In genomic region chr6:84465596-84465995, GRCm38 (mm10) we compare ENCODE assay signal across 21 mouse cellular contexts.
DNase-seq lines count a peak whose midpoint lies in the region; ATAC-seq and TF ChIP-seq lines count a peak whose summit lies in the region.
"Had no signal": no experiment of that assay in that cellular context is flagged by ENCODE, and none has a peak within 500 bp of the region (broad histone marks: within the 10 kb centered on the region; RNA-seq: fewer than 3 reads in every experiment).

No protein-coding gene starts in this region.

- H3K4me1 ChIP-seq in forebrain, postnatal 0 days (ENCODE audit: insufficient read depth): no peaks in the 10 kb centered on the region
- no peaks in the 10 kb centered on the region for H3K4me1 ChIP-seq in forebrain, embryonic 10.5 days
- H3K4me1 ChIP-seq in liver, embryonic 14.5 days (replicated peaks; ENCODE audit: control insufficient read depth in 2 of 2, insufficient read depth in 2 of 2, low read length in 1 of 2): peaks cover 0 to 9% of the 10 kb centered on the region in 2 experiments; a peak in 3 of 4 replicates
- H3K4me1 ChIP-seq in stomach, postnatal 0 days (replicated peaks; ENCODE audit: control insufficient read depth, insufficient read depth): no peaks in the 10 kb centered on the region
- H3K4me1 ChIP-seq in kidney, embryonic 16.5 days (ENCODE audit: insufficient read depth, low read length): no peaks in the 10 kb centered on the region
- H3K4me1 ChIP-seq: midbrain, embryonic 12.5 days; stomach, embryonic 15.5 days had no signal

- no peak overlapping the region for H3K27ac ChIP-seq in forebrain, postnatal 0 days (ENCODE audit: low read depth, low read length)
- H3K27ac ChIP-seq in forebrain, embryonic 10.5 days: no peak overlapping the region
- no peak overlapping the region for H3K27ac ChIP-seq in liver, embryonic 14.5 days
- no peak overlapping the region for H3K27ac ChIP-seq in stomach, postnatal 0 days (replicated peaks)
- no peak overlapping the region for H3K27ac ChIP-seq in kidney, embryonic 16.5 days (ENCODE audit: low read length)
- H3K27ac ChIP-seq: embryonic facial prominence, embryonic 13.5 days; hindbrain, embryonic 14.5 days; midbrain, embryonic 12.5 days; neural tube, embryonic 15.5 days; stomach, embryonic 15.5 days had no signal

- peak; percentile 20; the same call in 1 of the 2 replicates for ATAC-seq in forebrain, postnatal 0 days
- peak; percentile 89 for ATAC-seq in liver, embryonic 14.5 days (ENCODE audit: insufficient read depth)
- ATAC-seq in stomach, postnatal 0 days (ENCODE audit: low FRiP score, low TSS enrichment): no peak
- ATAC-seq in CD4-positive, CD25-positive, alpha-beta regulatory T cell, adult 4 months: no peak
- no peak for ATAC-seq in kidney, embryonic 16.5 days (ENCODE audit: low FRiP score, low TSS enrichment)
- ATAC-seq: Patski had no signal

- DNase-seq in forebrain, postnatal 0 days: no peak
- DNase-seq in forebrain, embryonic 10.5 days (ENCODE audit: extremely low spot score, low spot score): no peak
- peak; percentile 38 for DNase-seq in c-Kit-positive CD71-positive TER-119-negative erythroid progenitor cells, embryonic 14.5 days (ENCODE audit: low read depth)
- DNase-seq in liver, embryonic 14.5 days (ENCODE audit: low read depth in 3 of 3, low spot score in 3 of 3): peak; percentile 26 to 30 (median 28)
- peak; percentile 9 for DNase-seq in stomach, postnatal 0 days (ENCODE audit: low spot score)
- DNase-seq: adrenal gland, adult 2 months; embryo, embryonic 11 days; gastrocnemius, postnatal 36 days; heart, postnatal 4 days; kidney, postnatal 36 days; right cerebral cortex, postnatal 4 days; thymus, adult 18-20 months had no signal

- no peak overlapping the region for H3K4me2 ChIP-seq in forebrain, postnatal 0 days (ENCODE audit: low read depth)
- no peak overlapping the region; the same call in 1 of the 2 replicates for H3K4me2 ChIP-seq in liver, embryonic 14.5 days (ENCODE audit: low read depth)
- no peak overlapping the region for H3K4me2 ChIP-seq in stomach, postnatal 0 days (replicated peaks; ENCODE audit: low read depth)
- no peak overlapping the region for H3K4me2 ChIP-seq in kidney, embryonic 16.5 days (replicated peaks; ENCODE audit: low read depth, low read length)
- H3K4me2 ChIP-seq: embryonic facial prominence, embryonic 13.5 days; hindbrain, embryonic 14.5 days; midbrain, embryonic 12.5 days; neural tube, embryonic 15.5 days; stomach, embryonic 15.5 days had no signal

- no peak overlapping the region for H3K4me3 ChIP-seq in forebrain, postnatal 0 days (ENCODE audit: low read depth, low read length)
- no peak overlapping the region for H3K4me3 ChIP-seq in forebrain, embryonic 10.5 days
- no peak overlapping the region for H3K4me3 ChIP-seq in liver, embryonic 14.5 days (ENCODE audit: insufficient read depth in 1 of 2, low read depth in 2 of 2, low read length in 2 of 2)
- no peak overlapping the region for H3K4me3 ChIP-seq in stomach, postnatal 0 days (ENCODE audit: low read depth, low read length)
- H3K4me3 ChIP-seq in kidney, embryonic 16.5 days (ENCODE audit: low read length): no peak overlapping the region
- H3K4me3 ChIP-seq: embryonic facial prominence, embryonic 13.5 days; erythroblast, embryonic 14.5 days; midbrain, embryonic 12.5 days; neural tube, embryonic 15.5 days; stomach, embryonic 15.5 days had no signal

- no peaks in the 10 kb centered on the region for H3K27me3 ChIP-seq in forebrain, postnatal 0 days (ENCODE audit: insufficient read depth, low read length)
- H3K27me3 ChIP-seq in forebrain, embryonic 10.5 days (ENCODE audit: poor library complexity, severe bottlenecking): no peaks in the 10 kb centered on the region
- no peaks in the 10 kb centered on the region for H3K27me3 ChIP-seq in liver, embryonic 14.5 days (ENCODE audit: control insufficient read depth, insufficient read depth, low read length)
- no peaks in the 10 kb centered on the region for H3K27me3 ChIP-seq in stomach, postnatal 0 days (ENCODE audit: control insufficient read depth, insufficient read depth, low read length)
- 0 out of 2 replicates have a peak, but pooled peaks cover 4% of the 10 kb centered on the region for H3K27me3 ChIP-seq in kidney, embryonic 16.5 days (ENCODE audit: insufficient read depth, low read length)
- H3K27me3 ChIP-seq: embryonic facial prominence, embryonic 13.5 days; midbrain, embryonic 12.5 days; neural tube, embryonic 15.5 days; stomach, embryonic 15.5 days had no signal

- no peaks in the 10 kb centered on the region for H3K9me3 ChIP-seq in forebrain, postnatal 0 days (ENCODE audit: low read length)
- no peaks in the 10 kb centered on the region for H3K9me3 ChIP-seq in forebrain, embryonic 10.5 days
- no peaks in the 10 kb centered on the region for H3K9me3 ChIP-seq in liver, embryonic 14.5 days (ENCODE audit: control insufficient read depth, low read length)
- H3K9me3 ChIP-seq in stomach, postnatal 0 days (ENCODE audit: control insufficient read depth, low read length): no peaks in the 10 kb centered on the region
- H3K9me3 ChIP-seq in kidney, embryonic 16.5 days (ENCODE audit: low read length): no peaks in the 10 kb centered on the region
- H3K9me3 ChIP-seq: embryonic facial prominence, embryonic 13.5 days; midbrain, embryonic 12.5 days; neural tube, embryonic 15.5 days; stomach, embryonic 15.5 days had no signal

- no peak overlapping the region for H3K9ac ChIP-seq in forebrain, postnatal 0 days
- no peak overlapping the region for H3K9ac ChIP-seq in liver, embryonic 14.5 days (replicated peaks)
- no peak overlapping the region for H3K9ac ChIP-seq in stomach, postnatal 0 days (ENCODE audit: low read length)
- H3K9ac ChIP-seq in kidney, embryonic 16.5 days (replicated peaks; ENCODE audit: low read length): no peak overlapping the region
- H3K9ac ChIP-seq: embryonic facial prominence, embryonic 13.5 days; hindbrain, embryonic 14.5 days; midbrain, embryonic 12.5 days; neural tube, embryonic 15.5 days; stomach, embryonic 15.5 days had no signal

- TF ChIP-seq CTCF in forebrain, postnatal 0 days (IDR thresholded peaks at IDR 0.05; ENCODE audit: low read depth): no peak
- TF ChIP-seq CTCF in liver, embryonic 14.5 days (IDR thresholded peaks at IDR 0.05; ENCODE audit: low read depth): no peak
- no peak for TF ChIP-seq CTCF in stomach, postnatal 0 days (IDR thresholded peaks at IDR 0.05; ENCODE audit: low read depth)

- WGBS in forebrain, postnatal 0 days: 88% methylated on average over 5 of the region's 5 CpGs
- WGBS in forebrain, embryonic 10.5 days: 91% methylated on average over 5 of the region's 5 CpGs
- 34% methylated on average over 5 of the region's 5 CpGs for WGBS in liver, embryonic 14.5 days (ENCODE audit: insufficient replicate concordance)
- 66% methylated on average over 5 of the region's 5 CpGs for WGBS in stomach, postnatal 0 days
- WGBS in kidney, embryonic 16.5 days: 79% methylated on average over 5 of the region's 5 CpGs

- H3K36me3 ChIP-seq in forebrain, postnatal 0 days (ENCODE audit: insufficient read depth): no peaks in the 10 kb centered on the region
- no peaks in the 10 kb centered on the region for H3K36me3 ChIP-seq in forebrain, embryonic 10.5 days (replicated peaks)
- no peaks in the 10 kb centered on the region for H3K36me3 ChIP-seq in liver, embryonic 14.5 days (replicated peaks; ENCODE audit: control insufficient read depth, insufficient read depth, low read depth)
- no peaks in the 10 kb centered on the region for H3K36me3 ChIP-seq in stomach, postnatal 0 days (ENCODE audit: control insufficient read depth, insufficient read depth, low read length)
- no peaks in the 10 kb centered on the region for H3K36me3 ChIP-seq in kidney, embryonic 16.5 days (ENCODE audit: insufficient read depth, low read length)
- H3K36me3 ChIP-seq: embryonic facial prominence, embryonic 13.5 days; midbrain, embryonic 12.5 days; neural tube, embryonic 15.5 days; stomach, embryonic 15.5 days had no signal

- peak; percentile 47 for TF ChIP-seq EP300 in liver, embryonic 14.5 days (IDR thresholded peaks at IDR 0.05; ENCODE audit: low read depth)
- TF ChIP-seq EP300 in stomach, postnatal 0 days (optimal IDR thresholded peaks at IDR 0.05): no peak

Comparison
In these comparisons a context has a peak if more than half of its experiments do, and no peak if none do; other contexts are left out.
1. ATAC-seq: peak in forebrain, postnatal 0 days (single experiment) and liver, embryonic 14.5 days (single experiment); none in stomach, postnatal 0 days (single experiment), CD4-positive, CD25-positive, alpha-beta regulatory T cell, adult 4 months (single experiment) and kidney, embryonic 16.5 days (single experiment).
2. DNase-seq: peak in c-Kit-positive CD71-positive TER-119-negative erythroid progenitor cells, embryonic 14.5 days (single experiment), liver, embryonic 14.5 days (3 of 3) and stomach, postnatal 0 days (single experiment); none in forebrain, postnatal 0 days (single experiment) and forebrain, embryonic 10.5 days (single experiment).